Mouse (Mus musculus) mouse trophoblast stem cell (cell line): ENCODE data around the gene Ap4s1.

Experiments
- in situ Hi-C, 2 experiments: fragments of 300-500 bp; cut with MseI, MboI; formaldehyde crosslinking; loops; 2 replicates in 1 of 2; 3 replicates in 1 of 2; pipeline ENCODE4 v1.15.1; 2025

Ap4s1 gene

GRCm38 (mm10) chr12:51703859-51704258, 13.0 kb downstream of the Ap4s1 start:
- in situ Hi-C loops, result no loop called here

GRCm38 (mm10) chr12:51704572-51704971, 13.7 kb downstream of the Ap4s1 start:
- in situ Hi-C loops, result no loop called here

GRCm38 (mm10) chr12:51705778-51706177, 14.9 kb downstream of the Ap4s1 start:
- in situ Hi-C loops, result no loop called here

GRCm38 (mm10) chr12:51706673-51707235, 15.9 kb downstream of the Ap4s1 start:
- in situ Hi-C loops, result no loop called here

DNA sequence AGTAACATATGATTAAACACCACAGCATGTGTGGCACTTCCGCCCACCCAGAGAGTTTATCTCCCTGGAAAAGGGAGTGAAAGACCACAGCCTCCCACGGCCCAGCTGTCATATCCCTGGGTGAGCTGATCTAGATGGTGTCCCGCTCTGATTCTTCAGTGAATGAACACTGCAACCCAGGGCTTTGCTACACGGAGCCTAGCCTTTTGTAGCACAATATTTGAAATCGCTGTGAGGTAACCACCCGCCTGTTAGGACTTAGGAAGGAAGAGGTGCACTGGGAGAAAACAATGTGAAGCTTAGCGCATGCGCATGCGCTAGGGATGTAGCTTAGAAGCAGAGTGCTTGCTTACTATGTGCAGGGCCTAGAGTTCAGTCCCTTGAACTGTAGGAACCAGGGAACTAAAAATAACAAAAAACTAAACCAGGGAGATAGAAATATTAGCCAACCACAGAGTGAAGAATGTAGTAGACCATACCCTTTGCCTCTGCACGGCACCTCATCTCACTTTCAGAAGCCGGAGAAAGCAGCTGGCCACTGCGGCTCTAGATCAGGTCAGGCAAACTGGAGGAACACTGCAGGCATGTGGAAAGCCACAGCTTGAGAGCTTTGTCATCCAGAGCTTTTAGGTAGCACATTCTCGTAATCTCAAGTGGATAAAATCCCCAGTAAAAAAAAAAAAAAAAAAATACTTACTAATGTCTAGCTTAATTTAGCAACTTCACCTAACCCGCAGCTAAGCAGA, 18.3 kb downstream of the Ap4s1 start:
- in situ Hi-C loops, result no loop called here

DNA sequence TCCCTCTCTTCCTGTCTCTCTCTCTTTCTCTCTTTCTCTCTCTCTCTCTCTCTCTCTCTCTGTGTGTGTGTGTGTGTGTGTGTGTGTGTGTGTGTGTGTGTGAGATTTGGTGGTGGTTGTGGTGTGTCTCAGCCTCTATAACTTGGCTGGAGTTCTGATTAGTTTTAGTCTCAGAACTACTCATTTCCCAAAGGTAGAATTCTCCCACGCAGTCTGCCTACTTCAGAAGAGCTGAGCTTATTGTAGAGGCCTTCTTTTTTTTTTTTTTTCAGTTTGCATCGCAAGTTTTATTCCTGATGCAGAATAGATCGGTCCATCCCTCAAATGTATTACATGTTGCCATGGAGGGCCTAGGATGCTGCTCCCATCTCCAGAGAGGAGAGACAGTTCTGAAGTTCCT, 18.9 kb downstream of the Ap4s1 start:
- in situ Hi-C loops, result no loop called here

GRCm38 (mm10) chr12:51710154-51710553, 19.3 kb downstream of the Ap4s1 start:
- in situ Hi-C loops, result no loop called here

DNA sequence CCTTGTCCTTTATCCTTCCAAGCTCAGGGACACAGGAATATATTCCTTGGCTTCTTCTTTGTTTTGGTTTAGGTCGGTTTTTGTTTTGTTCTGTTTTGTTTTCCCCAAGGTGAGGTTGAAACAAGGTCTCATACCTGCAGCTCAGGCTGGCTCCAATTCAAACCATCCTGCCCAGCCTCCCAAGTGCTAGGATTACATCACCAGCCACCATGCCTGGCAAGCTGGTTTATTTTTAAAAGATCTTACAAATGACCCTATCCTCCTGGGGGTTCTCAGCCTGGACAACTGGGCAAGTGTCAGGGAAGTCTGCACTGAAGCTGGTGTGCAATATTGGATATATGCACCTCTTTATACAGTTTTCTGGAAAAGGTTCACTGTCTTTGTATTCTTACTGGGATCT, 21.9 kb downstream of the Ap4s1 start:
- in situ Hi-C loops, result no loop called here

DNA sequence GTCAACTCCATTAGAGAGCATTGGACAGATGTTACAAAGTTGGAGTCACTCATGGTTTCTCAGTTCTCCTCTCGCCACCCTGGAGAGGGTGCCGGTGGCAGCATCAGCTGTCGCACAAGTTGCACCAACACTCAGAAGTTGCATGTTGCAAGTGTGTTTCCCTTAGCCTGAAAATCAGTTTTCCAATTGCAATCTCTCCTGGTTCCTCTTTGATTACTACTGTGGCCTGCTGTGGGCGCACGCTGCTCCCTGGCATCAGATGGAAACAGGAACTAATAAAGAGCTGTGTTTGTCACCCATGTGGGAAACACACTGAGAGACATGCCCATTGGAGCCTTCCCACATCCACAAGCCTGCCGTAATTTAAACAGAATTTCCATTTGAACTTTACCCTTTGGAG, 27.8 kb downstream of the Ap4s1 start:
- in situ Hi-C loops, result no loop called here

GRCm38 (mm10) chr12:51721836-51722235, 31.0 kb downstream of the Ap4s1 start:
- in situ Hi-C loops, result no loop called here

GRCm38 (mm10) chr12:51729058-51729457, 38.2 kb downstream of the Ap4s1 start:
- in situ Hi-C loops, result no loop called here

DNA sequence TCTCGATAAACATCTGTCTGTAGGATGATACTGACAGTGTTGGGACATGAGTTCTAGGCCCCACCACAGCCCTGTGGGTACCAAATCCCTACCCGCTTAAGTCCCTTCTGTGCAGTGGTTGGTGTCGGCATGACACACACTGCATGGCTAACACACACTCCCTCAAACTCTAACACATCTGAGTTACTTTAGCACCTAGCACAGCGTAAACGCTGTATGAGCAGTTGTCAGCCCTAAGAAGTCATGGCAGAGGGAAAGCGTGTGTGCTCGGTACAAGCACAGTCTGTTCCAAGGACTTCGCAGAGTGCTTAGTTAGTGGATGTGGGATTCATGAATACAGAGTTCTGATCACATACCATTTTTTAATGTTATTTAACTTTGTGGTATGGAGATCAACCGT, 39.0 kb downstream of the Ap4s1 start:
- in situ Hi-C loops, result no loop called here

DNA sequence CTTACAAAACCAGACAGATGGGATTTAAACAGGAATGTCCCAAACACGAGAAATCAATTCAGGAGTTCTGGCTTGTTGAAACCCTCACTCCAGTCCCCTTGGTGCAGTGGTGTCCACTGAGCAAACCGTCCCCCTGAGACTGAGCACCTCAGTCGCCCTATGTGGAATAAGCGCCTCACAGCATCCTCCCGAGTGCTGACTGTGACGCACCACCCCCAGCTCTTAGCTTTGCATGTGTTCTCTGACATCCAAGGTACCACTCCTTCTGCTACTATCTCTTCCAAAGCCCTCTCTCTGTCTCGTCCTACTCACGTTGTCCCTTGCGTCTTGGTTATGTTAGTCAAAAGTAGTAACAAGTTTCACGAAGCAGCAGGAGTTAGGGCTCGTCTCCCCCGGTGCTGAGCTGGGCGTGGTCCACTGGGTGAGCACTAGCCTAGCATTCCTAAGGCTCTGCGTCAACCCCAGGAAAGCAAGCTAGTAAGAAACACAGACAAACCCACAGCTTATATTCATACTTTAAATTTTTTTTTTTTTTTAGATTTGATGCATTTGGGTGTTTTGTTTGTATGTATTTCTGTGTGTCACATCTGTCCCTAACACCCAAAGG, 43.9 kb downstream of the Ap4s1 start:
- in situ Hi-C loops, result no loop called here

DNA sequence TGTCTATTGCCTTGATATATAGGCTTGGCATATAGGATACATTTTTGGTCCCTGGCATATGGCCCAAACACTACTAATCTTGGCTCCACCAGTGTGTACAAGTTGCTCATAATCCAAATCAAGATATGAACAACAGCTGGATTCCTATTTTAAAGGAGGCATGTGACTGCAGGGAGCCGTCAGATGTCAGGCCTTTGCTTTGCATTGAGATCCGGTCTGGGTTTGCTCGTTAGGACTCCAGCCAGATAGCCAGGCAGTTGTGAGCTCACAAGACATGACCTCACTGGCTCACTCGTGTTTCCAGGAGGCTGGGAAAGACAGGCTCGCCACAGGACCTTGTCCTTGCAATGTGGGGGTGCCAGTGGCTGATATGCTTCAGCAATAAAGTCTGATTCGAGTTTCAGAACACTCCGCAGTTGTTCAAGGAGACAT, 45.0 kb downstream of the Ap4s1 start:
- in situ Hi-C loops, result no loop called here

GRCm38 (mm10) chr12:51736381-51736780, 45.5 kb downstream of the Ap4s1 start:
- in situ Hi-C loops, result no loop called here

- in situ Hi-C loops, result no loop called here
These were observed 46.0 kb downstream of the Ap4s1 start for GRCm38 (mm10) chr12:51736807-51737206.

DNA sequence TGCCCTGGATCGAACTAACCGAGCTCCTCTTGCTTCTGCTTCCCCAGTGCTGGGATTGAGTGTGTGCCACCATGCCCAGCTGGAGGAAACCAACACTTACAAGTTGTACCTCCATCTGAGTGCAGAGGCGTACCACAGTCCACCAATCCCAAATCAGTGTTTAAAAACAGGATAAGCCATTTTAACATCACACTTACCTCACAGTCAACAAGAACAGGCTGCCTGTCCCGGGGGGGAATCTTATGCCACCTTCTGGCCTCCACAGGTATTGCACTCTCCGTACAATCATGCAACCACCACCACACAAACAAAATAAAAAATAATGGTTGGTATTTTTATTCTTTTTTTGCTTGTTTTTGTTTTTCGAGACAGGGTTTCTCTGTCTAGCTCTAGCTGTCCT, 50.9 kb downstream of the Ap4s1 start:
- in situ Hi-C loops, result no loop called here

- in situ Hi-C loops, result no loop called here
These were observed 54.1 kb downstream of the Ap4s1 start for GRCm38 (mm10) chr12:51744957-51745356.

GRCm38 (mm10) chr12:51747348-51747747, 56.5 kb downstream of the Ap4s1 start:
- in situ Hi-C loops, result no loop called here

- in situ Hi-C loops, result no loop called here
These were observed 65.2 kb downstream of the Ap4s1 start for GRCm38 (mm10) chr12:51755938-51756598.

DNA sequence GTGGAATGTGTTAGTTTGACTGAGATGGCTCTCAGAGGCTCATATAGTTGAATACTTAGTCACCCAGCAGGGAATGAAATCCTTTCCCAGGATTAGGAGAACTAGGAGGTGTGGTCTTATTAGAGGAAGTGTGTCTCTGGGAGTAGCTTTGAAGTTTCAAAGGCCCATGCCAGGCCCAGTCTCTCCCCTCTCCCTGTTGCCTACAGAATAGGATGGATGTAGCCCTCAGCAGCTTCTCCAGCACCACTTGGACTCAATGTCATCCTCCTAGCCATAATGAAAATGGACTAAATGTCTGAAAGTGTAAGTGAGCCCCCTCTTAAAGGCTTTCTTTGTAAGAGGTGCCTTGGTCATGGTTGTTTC, 65.7 kb downstream of the Ap4s1 start:
- in situ Hi-C loops, result no loop called here

- in situ Hi-C loops, result no loop called here
These were observed 68.5 kb downstream of the Ap4s1 start for GRCm38 (mm10) chr12:51759374-51759773.

- in situ Hi-C loops, result no loop called here
These were observed 76.6 kb downstream of the Ap4s1 start for GRCm38 (mm10) chr12:51767454-51767853.
